ENCODE assay signal across 8 mouse cellular contexts in genomic region chr15:79402836-79403762, GRCm38 (mm10). TPM values are rescaled to one million over a fixed set of nuclear protein-coding genes. Genes with fewer than 3 reads are reported as not detected.
DNase-seq lines count a peak whose midpoint lies in the region; ATAC-seq and TF ChIP-seq lines count a peak whose summit lies in the region.

Gene Tmem184b (minus strand): TSS chr15:79403569.

- peak within 1 kb of the TSS; percentile 81 for H3K9ac ChIP-seq in hindbrain, postnatal 0 days (replicated peaks; ENCODE audit: low read length)

- H3K4me1 ChIP-seq in cortical plate, adult 2 months (ENCODE audit: control insufficient read depth, insufficient read depth, low read length), result peaks cover 3% of the 10 kb centered on the region; the same call in 1 of the 2 replicates
- H3K4me1 ChIP-seq in hindbrain, postnatal 0 days (ENCODE audit: insufficient read depth, low read length), result peaks cover 25% of the 10 kb centered on the region

- TF ChIP-seq POLR2A in cortical plate, adult 2 months (IDR thresholded peaks at IDR 0.05; ENCODE audit: extremely low read depth, insufficient read depth, low read length), result peak; percentile 66

- H3K4me3 ChIP-seq in cortical plate, adult 2 months (ENCODE audit: insufficient read depth, low read length), result peak within 1 kb of the TSS; percentile 59
- H3K4me3 ChIP-seq in hindbrain, postnatal 0 days (ENCODE audit: low read length), result peak within 1 kb of the TSS; percentile 82
- H3K4me3 ChIP-seq in left cerebral cortex, adult 2 months, result peak within 1 kb of the TSS; percentile 93
- H3K4me3 ChIP-seq in macrophage (ENCODE audit: inconsistent target), result peak within 1 kb of the TSS; percentile 71

- no peaks in the 10 kb centered on the region for H3K27me3 ChIP-seq in hindbrain, postnatal 0 days (ENCODE audit: insufficient read depth, low read length)

- DNase-seq in adipocyte (ENCODE audit: low spot score), result peak; percentile 82
- peak; percentile 82 to 84 for DNase-seq in gastrocnemius, adult 8-10 months (ENCODE audit: low spot score in 2 of 2)
- peak; percentile 95 for DNase-seq in hindbrain, postnatal 0 days (ENCODE audit: low spot score)
- DNase-seq in left cerebral cortex, adult 2 months (ENCODE audit: extremely low spot score in 1 of 2, low spot score in 2 of 2), result peak; percentile 89 to 92
- DNase-seq in right cerebral cortex, adult 18-20 months, result peak; percentile 90
- DNase-seq in urinary bladder, adult 2 months (ENCODE audit: low spot score), result peak; percentile 80

- intact Hi-C loops in left cerebral cortex, adult 2 months (cut with DNase I), result loop anchor here (2.0 to 5.0 kb wide), 5 partner anchors 22 to 74 kb away; partner anchors contain the start of gene Pla2g6

- peak within 1 kb of the TSS; percentile 54 for H3K27ac ChIP-seq in cortical plate, adult 2 months (ENCODE audit: insufficient read depth, low read length)
- peak within 1 kb of the TSS; percentile 70; the same call in 1 of the 2 replicates for H3K27ac ChIP-seq in hindbrain, postnatal 0 days
- H3K27ac ChIP-seq in left cerebral cortex, adult 2 months, result peak within 1 kb of the TSS; percentile 98
- H3K27ac ChIP-seq in macrophage, result peak within 1 kb of the TSS; percentile 66

- H3K79me2 ChIP-seq in macrophage (ENCODE audit: inconsistent target), result peaks cover 48% of the 10 kb centered on the region

- peak; percentile 90 for ATAC-seq in hindbrain, postnatal 0 days

- peak within 1 kb of the TSS; percentile 60 for H3K4me2 ChIP-seq in hindbrain, postnatal 0 days (ENCODE audit: low read depth, low read length)

- TF ChIP-seq CTCF in cortical plate, adult 2 months (IDR thresholded peaks at IDR 0.05; ENCODE audit: extremely low read depth, insufficient read depth, low read length), result no peak
- TF ChIP-seq CTCF in hindbrain, postnatal 0 days (IDR thresholded peaks at IDR 0.05; ENCODE audit: low read depth), result no peak; the same call in 1 of the 2 replicates
- no peak for TF ChIP-seq CTCF in left cerebral cortex, adult 2 months (IDR thresholded peaks at IDR 0.05)

- no peaks in the 10 kb centered on the region for H3K9me3 ChIP-seq in hindbrain, postnatal 0 days (ENCODE audit: low read length)

- H3K36me3 ChIP-seq in hindbrain, postnatal 0 days (ENCODE audit: insufficient read depth, low read length), result no peaks in the 10 kb centered on the region
- H3K36me3 ChIP-seq in macrophage (ENCODE audit: inconsistent target), result no peaks in the 10 kb centered on the region

- WGBS in hindbrain, postnatal 0 days, result 2% methylated on average over 90 of the region's 90 CpGs
- WGBS in macrophage (ENCODE audit: missing documents), result under 1% methylated on average over 90 of the region's 90 CpGs

RNA-seq across cellular contexts. Expression of gene Tmem184b, which starts in this region (rescaled TPM):
- polyA plus RNA-seq in cortical plate, adult 2 months (2012; rRNA removed), result 69.6 and 75.6 TPM in 2 replicates
- 10 to 100 TPM; 18.6 to 28.1 (median 21.8) TPM for total RNA-seq in gastrocnemius, adult 8-10 months (2022)
- 72.4 and 113 TPM in 2 replicates for total RNA-seq in hindbrain, postnatal 0 days (2014; rRNA removed)
- 26.6 and 31.6 TPM in 2 replicates for polyA plus RNA-seq in hindbrain, postnatal 0 days (2015; fragmentation: Nextera tagmentation; extraction: Ambion mirVana)
- 10 to 100 TPM; 73.7 to 82.2 TPM for total RNA-seq in left cerebral cortex, adult 2 months (2021)
- total RNA-seq in macrophage (2018; cell fraction: chromatin; rRNA removed), result 100 to 1,000 TPM in 4 of 26 experiments, 10 to 100 TPM in 22; 28.7 to 169 (median 80.3) TPM
- 100 to 1,000 TPM in 7 of 26 experiments, 10 to 100 TPM in 19; 38.4 to 119 (median 77.1) TPM for total RNA-seq in macrophage (2018; cell fraction: cytosol; rRNA removed)
- 100 to 1,000 TPM in 12 of 26 experiments, 10 to 100 TPM in 14; 36.9 to 193 (median 93.6) TPM for total RNA-seq in macrophage (2018; cell fraction: nucleus; rRNA removed)
- polyA plus RNA-seq in macrophage (2018), result 40.4 to 55.8 TPM (median 48.1 TPM) in 3 replicates
- 51.5 and 68.3 TPM in 2 replicates for polyA plus RNA-seq in urinary bladder, adult 2 months (2012; rRNA removed)

Comparison
In these comparisons a context has a peak if more than half of its experiments do, and no peak if none do; other contexts are left out.
1. Peak in every context shown above with its lines: DNase-seq, ATAC-seq, H3K4me3 ChIP-seq and H3K27ac ChIP-seq.